Mouse (Mus musculus): ENCODE data around the gene Prkg1. TPM values are rescaled to one million over a fixed set of nuclear protein-coding genes. Genes with fewer than 3 reads are reported as not detected.

Prkg1 gene
- 0.74 TPM for polyA plus RNA-seq (2015; fragmentation: Illumina TruSeq; extraction: RNeasy Lipid Tissue Mini Kit (QIAGEN cat#74804); ENCODE audit: insufficient read depth, low read depth, low replicate concordance)

GRCm38 (mm10) chr19:31764801-31765340, at the start of gene Prkg1:
Gene Prkg1, minus strand, starts transcription at chr19:31765033.

GRCm38 (mm10) chr19:31082662-31083429, 682.0 kb downstream of the Prkg1 start, which contains the start of gene Cstf2t:
Gene Cstf2t, plus strand, starts transcription at chr19:31082837.

GRCm38 (mm10) chr19:30549044-30549853, 1215.6 kb downstream of the Prkg1 start, which contains the start of gene Dkk1:
Gene Dkk1, minus strand, starts transcription at chr19:30549665.

Other genes starting within 250 kb of the Prkg1 start
- gene A1cf, start 103.7 kb upstream of the Prkg1 start, polyA plus RNA-seq (2015; fragmentation: Illumina TruSeq; extraction: RNeasy Lipid Tissue Mini Kit (QIAGEN cat#74804); ENCODE audit: insufficient read depth, low read depth, low replicate concordance): 2.6 TPM

All from pancreas, adult 10 weeks (tissue).